Mouse (Mus musculus) adrenal gland, adult 18-20 months (tissue): ENCODE data around the gene Sema3f. TPM values are rescaled to one million over a fixed set of nuclear protein-coding genes. Genes with fewer than 3 reads are reported as not detected.

Experiments used
- DNase-seq, 2 experiments: peaks; one replicate each; pipeline ENCODE4 v3.0.0; 2021 to 2022; ENCODE audit warnings: low spot score in 2 of 2
- total RNA-seq, 2 experiments: library from RNA; stranded (reverse); gene quantifications; 1 replicate in 1 of 2; 2 replicates in 1 of 2; pipeline ENCODE4 v1.2.3; 2021

Gene Sema3f
- total RNA-seq, 2 experiments from 2014 or later, result 30.2 to 34.1 TPM

DNA sequence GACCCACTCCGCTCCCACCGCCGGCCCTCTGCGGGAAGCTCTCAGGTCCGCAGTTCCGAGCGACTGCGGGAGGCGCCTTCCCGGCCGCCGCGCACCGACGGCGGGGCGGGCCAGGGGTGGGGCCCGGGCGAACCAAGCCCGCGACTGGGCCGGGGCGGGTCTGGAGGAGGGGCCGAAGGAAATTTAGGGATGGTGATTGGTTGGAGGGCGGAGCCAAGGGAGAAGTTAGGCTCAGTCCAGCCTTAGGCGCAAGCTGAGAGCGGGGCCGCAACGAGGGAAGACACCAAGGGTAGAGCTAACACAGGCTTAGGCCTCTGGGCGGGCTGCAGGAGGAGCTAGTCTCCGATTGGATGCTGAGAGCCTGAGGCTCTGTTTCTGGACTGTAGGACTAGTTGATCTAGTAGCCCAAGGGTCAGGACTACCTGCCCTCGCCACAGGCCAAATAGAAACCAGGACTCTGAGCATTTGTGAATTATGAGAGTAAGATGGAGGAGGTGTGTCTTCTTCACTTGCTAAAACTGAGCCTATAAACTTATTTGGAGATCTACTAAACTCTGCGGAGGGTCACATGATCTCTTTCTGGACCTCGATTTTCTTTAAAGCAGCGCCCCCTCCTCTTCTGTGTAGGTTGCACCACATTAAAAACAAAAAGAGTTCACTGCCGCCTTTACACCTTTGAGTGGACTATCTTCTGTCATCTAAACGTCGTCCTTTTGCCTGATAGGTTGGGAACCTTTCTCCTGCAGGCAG is 74.8 kb downstream of the Sema3f start, which contains the start of gene Gnai2:
Gene Gnai2, minus strand, starts transcription at position 89 of the 750 bp plus-strand sequence.
- DNase-seq, result peak; percentile 95 to 96

GRCm38 (mm10) chr9:107634406-107635278 is 75.6 kb downstream of the Sema3f start:
- no peak for DNase-seq

DNA sequence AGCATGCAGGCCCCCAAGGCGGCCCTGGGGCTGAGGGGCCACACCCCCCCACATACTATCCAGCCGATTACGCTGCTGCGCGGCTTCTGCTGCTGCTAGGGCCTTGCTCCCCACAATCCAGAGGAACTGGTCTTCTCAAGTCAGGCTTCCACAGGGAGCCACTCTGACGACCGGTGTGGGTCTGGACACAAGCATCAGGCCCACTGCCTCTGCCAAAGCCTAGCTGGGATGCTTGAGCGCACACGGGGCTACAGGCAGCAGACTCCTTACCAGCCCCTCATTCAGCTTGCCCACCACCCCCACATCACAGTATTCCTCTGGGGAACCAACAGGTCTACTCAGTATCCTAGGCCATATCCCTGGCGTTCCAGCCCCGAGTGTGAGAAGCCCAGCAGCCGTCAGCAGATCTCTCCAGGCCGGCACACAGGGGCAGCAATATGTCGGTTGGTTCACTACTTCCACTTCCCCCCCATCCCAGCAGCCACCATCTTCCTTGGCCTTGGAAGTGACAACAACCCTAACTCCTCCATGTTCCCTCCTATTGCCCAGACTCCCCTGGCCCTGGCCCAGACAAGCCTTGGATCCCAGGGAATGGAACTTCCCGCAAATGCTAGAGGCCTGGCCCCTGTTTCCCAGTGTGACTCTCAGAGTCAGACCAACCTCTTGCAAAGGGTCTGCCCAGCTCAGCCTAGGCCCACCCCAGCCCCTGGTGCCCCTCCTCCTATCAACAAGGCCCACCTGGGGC is 76.4 kb downstream of the Sema3f start:
- no peak for DNase-seq

DNA sequence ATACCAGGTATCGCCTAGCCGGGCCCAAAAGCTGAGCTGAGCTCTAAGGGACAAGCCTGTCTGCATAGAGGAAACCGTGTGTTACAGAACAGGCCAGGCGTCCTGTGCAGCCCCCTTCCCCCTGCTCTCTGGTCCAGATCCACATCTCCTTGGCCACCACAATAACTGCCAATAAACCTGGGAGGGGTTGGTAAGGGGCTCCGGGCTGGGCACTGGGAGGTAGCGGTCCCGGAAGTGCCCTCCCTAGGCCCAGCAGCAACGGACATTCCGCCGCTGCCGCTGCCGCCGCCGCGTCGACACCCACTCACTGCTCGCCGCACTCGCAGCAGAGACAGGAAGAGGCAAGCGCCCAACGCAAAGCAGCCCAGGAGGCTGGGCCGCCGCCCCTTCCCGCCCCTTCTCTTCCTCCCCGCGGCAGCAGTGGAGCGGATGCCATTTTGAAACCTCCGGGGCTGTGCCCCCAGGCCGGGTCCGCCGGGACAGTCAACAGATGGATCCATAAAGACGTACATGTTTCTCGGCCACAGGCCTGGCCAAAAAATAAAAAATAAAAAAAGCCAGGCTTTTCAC is 77.1 kb downstream of the Sema3f start:
- peak; percentile 77 to 82 for DNase-seq

DNA sequence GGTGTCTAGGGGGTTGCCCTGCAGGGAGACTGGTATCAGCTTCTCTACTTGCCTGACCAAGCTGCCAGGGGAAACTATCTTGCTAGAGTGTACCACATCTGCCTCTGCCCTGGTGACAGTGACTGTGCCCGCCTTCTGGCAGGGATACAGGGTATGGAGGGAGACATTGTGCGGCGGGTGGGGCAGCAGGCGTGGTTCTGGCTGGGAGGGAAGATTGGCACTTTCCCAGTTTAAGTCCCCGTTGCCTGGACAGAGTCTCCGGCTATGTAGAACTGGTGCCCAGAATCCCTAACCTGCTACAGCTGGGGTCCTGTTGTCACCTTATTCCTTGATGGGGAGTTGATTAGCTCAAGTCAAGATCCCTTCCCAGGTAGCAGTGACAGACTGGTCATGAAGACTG is 77.8 kb downstream of the Sema3f start:
- no peak for DNase-seq

DNA sequence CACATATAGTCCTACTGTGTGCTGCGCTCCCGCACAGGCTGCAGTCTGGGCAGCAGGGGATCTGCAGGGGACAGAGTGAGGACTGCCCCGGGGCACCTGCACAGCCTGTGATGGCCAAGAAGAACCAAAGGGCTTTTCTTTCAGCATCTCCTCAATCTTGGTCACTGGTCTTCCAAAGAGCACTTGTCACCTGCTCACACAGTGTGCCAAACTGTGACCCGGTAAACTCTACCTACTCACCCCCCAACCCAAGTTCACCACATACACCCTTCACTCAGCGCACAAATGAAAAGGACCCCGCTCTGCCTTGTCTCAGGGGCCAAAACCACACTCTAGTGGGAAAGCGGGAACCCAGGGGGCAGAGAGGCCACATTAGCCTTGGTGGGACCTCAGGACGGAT is 78.4 kb downstream of the Sema3f start:
- no peak for DNase-seq

Other genes with a start within 250 kb of the Sema3f start
- 10 to 100 TPM; 40.0 to 49.5 TPM for gene Tmem115, start 176.5 kb downstream of the Sema3f start, total RNA-seq
- 10 to 100 TPM; 12.8 to 20.2 TPM for gene Cyb561d2, start 168.3 kb downstream of the Sema3f start, total RNA-seq
- 10 to 100 TPM; 25.8 to 30.9 TPM for gene Nprl2, start 168.2 kb downstream of the Sema3f start, total RNA-seq
- 1 to 10 TPM; 1.0 to 1.1 TPM for gene Zmynd10, start 163.2 kb downstream of the Sema3f start, total RNA-seq
- gene Rassf1, start 158.9 kb downstream of the Sema3f start, total RNA-seq, result 10 to 100 TPM; 16.4 to 24.2 TPM
- 10 to 100 TPM; 53.9 to 54.3 TPM for gene Tusc2, start 147.2 kb downstream of the Sema3f start, total RNA-seq
- gene Hyal2, start 142.5 kb downstream of the Sema3f start, total RNA-seq, result 10 to 100 TPM; 34.1 to 45.3 TPM
- gene Hyal1, start 133.5 kb downstream of the Sema3f start, total RNA-seq, result 10 to 100 TPM in 1 of 2 experiments, 1 to 10 TPM in 1; 9.2 to 15.7 TPM
- 10 to 100 TPM; 13.3 to 16.5 TPM for gene Naa80, start 131.6 kb downstream of the Sema3f start, total RNA-seq
- gene Hyal3, start 129.7 kb downstream of the Sema3f start, total RNA-seq, result 1 to 10 TPM; 1.4 to 1.7 TPM
- 10 to 100 TPM; 38.0 to 41.1 TPM for gene Ifrd2, start 122.8 kb downstream of the Sema3f start, total RNA-seq
- 1 to 10 TPM; 5.1 to 6.3 TPM for gene Sema3b, start 101.2 kb downstream of the Sema3f start, total RNA-seq
- gene Gnai2, start 75.1 kb downstream of the Sema3f start, total RNA-seq, result 100 to 1,000 TPM; 238 to 263 TPM
- gene Slc38a3, start 40.9 kb downstream of the Sema3f start, total RNA-seq, result under 1 TPM; 0.33 to 0.64 TPM
- under 1 TPM; 0.22 to 0.56 TPM for gene Gnat1, start 30.8 kb downstream of the Sema3f start, total RNA-seq
- gene Rbm5, start 60.5 kb upstream of the Sema3f start, total RNA-seq, result 100 to 1,000 TPM; 115 to 118 TPM
- 10 to 100 TPM; 48.3 to 52.8 TPM for gene Rbm6, start 162.8 kb upstream of the Sema3f start, total RNA-seq
- 10 to 100 TPM; 18.8 to 21.5 TPM for gene Mon1a, start 177.7 kb upstream of the Sema3f start, total RNA-seq
- gene Mst1r, start 196.4 kb upstream of the Sema3f start, total RNA-seq, result 10 to 100 TPM; 10.8 to 11.4 TPM
- gene Actl11, start 218.0 kb upstream of the Sema3f start, total RNA-seq, result not detected
- 1 to 10 TPM; 4.2 to 6.2 TPM for gene Camkv, start 225.2 kb upstream of the Sema3f start, total RNA-seq
- gene Traip, start 239.7 kb upstream of the Sema3f start, total RNA-seq, result 1 to 10 TPM; 1.0 to 1.1 TPM